Mouse (Mus musculus) brain, embryonic 14.5 days (tissue): Measurements from ENCODE around the gene Adam12. TPM values are rescaled to one million over a fixed set of nuclear protein-coding genes. Genes with fewer than 3 reads are reported as not detected.

ENCODE experiments used
- DNase-seq: peaks from one replicate; pipeline ENCODE4 v3.0.0-alpha.2; 2011; ENCODE audit warnings: low read depth
- CTCF ChIP-seq: fragments of 200-500 bp; IDR thresholded peaks from 2 replicates; pipeline ENCODE4 v1.5.1; 2012; ENCODE audit warnings: inconsistent platforms, mild to moderate bottlenecking, moderate library complexity, borderline replicate concordance; ENCODE audit not compliant: insufficient read depth, insufficient read length; ENCODE audit errors: extremely low read depth
- POLR2A ChIP-seq: fragments of 200-500 bp; IDR thresholded peaks from 2 replicates; pipeline ENCODE4 v1.6.1; 2012; ENCODE audit warnings: mild to moderate bottlenecking, inconsistent platforms, borderline replicate concordance; ENCODE audit not compliant: poor library complexity, insufficient read depth, insufficient read length, severe bottlenecking; ENCODE audit errors: extremely low read depth
- polyA plus RNA-seq: library from polyadenylated mRNA; depleted of rRNA; stranded (reverse); fragments of >200 nt; gene quantifications from 2 replicates; pipeline ENCODE4 v1.2.3, GENCODE M21; 2012

The Adam12 gene
- polyA plus RNA-seq, 1 experiment, result 6.3 TPM

- TF ChIP-seq CTCF (no peak), POLR2A (no peak)
- no peak for DNase-seq
These were observed 300.5 kb downstream of the Adam12 start for GRCm38 (mm10) chr7:133931481-133931880.

- DNase-seq, result no peak
- TF ChIP-seq POLR2A (no peak), CTCF (no peak)
These were observed 303.0 kb downstream of the Adam12 start for GRCm38 (mm10) chr7:133928981-133929380.

GRCm38 (mm10) chr7:133925771-133926170 lies 306.2 kb downstream of the Adam12 start:
- TF ChIP-seq CTCF, result no peak
- no peak for TF ChIP-seq POLR2A
- DNase-seq, result no peak

GRCm38 (mm10) chr7:133923994-133924393 lies 308.0 kb downstream of the Adam12 start:
- peak; percentile 41 for DNase-seq
- TF ChIP-seq CTCF (no peak), POLR2A (no peak)

GRCm38 (mm10) chr7:133921291-133921690 lies 310.7 kb downstream of the Adam12 start:
- TF ChIP-seq POLR2A (no peak), CTCF (no peak)
- no peak for DNase-seq

GRCm38 (mm10) chr7:133920724-133921123 lies 311.2 kb downstream of the Adam12 start:
- DNase-seq, result no peak
- no peak for TF ChIP-seq POLR2A
- TF ChIP-seq CTCF, result no peak

- DNase-seq, result no peak
- no peak for TF ChIP-seq POLR2A
- no peak for TF ChIP-seq CTCF
These were observed 312.0 kb downstream of the Adam12 start for GRCm38 (mm10) chr7:133919918-133920317.

- no peak for DNase-seq
- TF ChIP-seq CTCF (no peak), POLR2A (no peak)
These were observed 312.6 kb downstream of the Adam12 start for GRCm38 (mm10) chr7:133919306-133919705.

- TF ChIP-seq POLR2A (no peak), CTCF (no peak)
- DNase-seq, result no peak
These were observed 315.7 kb downstream of the Adam12 start for GRCm38 (mm10) chr7:133916230-133916629.

GRCm38 (mm10) chr7:133911881-133912280 lies 320.1 kb downstream of the Adam12 start:
- TF ChIP-seq CTCF, result no peak
- DNase-seq, result no peak

- DNase-seq, result no peak
- TF ChIP-seq POLR2A, result no peak
- no peak for TF ChIP-seq CTCF
These were observed 322.0 kb downstream of the Adam12 start for GRCm38 (mm10) chr7:133909833-133910375.

GRCm38 (mm10) chr7:133908966-133909365 lies 323.0 kb downstream of the Adam12 start:
- TF ChIP-seq POLR2A (no peak), CTCF (no peak)

More at GRCm38 (mm10) chr7:133908966-133909365, 323.0 kb downstream of the Adam12 start:
- no peak for DNase-seq
